Mouse (Mus musculus): ENCODE measurements around the gene B230118H07Rik. TPM values are rescaled to one million over a fixed set of nuclear protein-coding genes. Genes with fewer than 3 reads are reported as not detected.
"Not testable (repeated sequence)": the region's sequence is repeated elsewhere in the genome, so short reads cannot be mapped to it uniquely, and the experiment has no call there.

B230118H07Rik gene
- total RNA-seq, 2 experiments from 2014 or later = 52.8 to 55.1 TPM

DNA sequence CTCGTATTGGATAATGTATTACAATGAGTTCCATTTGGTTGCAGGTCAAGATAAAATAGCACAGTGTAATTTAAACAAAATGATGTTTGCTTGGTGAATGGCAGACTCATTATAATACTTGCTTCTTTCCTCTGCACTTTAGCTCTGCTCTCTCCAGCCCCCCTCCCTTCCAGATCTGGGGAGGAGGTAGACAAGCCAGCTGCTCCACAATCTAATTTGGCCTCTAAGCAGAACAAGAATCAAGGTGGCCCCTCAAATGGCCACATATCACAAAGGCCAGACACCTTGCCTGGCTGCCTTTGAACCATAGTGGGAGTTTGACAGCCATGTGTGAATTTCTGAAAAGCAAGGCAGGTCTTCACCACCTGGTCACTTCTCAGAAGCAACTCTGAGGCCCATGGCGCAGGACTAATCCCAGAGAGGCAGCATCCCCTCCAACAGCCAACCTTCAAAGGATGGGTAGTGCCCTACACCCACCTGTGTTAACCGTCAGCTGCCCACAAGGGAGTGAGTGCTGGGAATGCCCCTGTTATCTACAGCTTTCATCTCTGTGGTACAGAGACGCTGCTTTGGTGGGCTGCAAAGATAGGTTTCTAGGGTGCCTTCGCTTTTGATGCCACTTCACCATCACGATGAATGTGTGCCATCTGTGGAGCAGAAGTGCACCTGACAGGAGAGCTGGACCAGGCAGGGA is 98.2 kb downstream of the B230118H07Rik start:
- intact Hi-C loops (cut with DNase I; ENCODE audit: low total_unique reads) = loop anchor here (5.0 kb wide), 1 partner anchor 1121 kb away; no protein-coding TSS in a partner anchor

DNA sequence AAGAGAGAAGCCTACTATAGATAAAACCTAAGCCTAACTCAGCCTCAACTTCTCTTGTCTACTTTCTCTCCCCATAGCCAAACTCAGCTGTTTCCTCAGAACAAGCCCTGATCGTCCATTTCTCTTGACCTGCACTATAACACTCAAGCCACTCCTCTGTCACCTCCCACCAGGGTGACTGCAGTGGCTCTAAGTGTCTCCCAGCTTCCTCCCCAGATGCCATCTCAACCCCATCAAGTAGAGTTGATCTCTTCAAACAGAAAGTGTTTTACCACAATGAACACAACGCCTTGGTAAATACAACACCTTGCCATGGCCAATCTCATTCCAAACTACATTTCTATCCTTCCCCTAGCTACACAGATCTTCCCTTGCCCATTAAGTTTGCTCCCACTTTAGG is 99.2 kb downstream of the B230118H07Rik start:
- intact Hi-C loops (cut with DNase I; ENCODE audit: low total_unique reads) = loop anchor here (5.0 kb wide), 1 partner anchor 1122 kb away; no protein-coding TSS in a partner anchor

More for the DNA sequence above, 98.2 kb downstream of the B230118H07Rik start:
- no peak for DNase-seq

DNA sequence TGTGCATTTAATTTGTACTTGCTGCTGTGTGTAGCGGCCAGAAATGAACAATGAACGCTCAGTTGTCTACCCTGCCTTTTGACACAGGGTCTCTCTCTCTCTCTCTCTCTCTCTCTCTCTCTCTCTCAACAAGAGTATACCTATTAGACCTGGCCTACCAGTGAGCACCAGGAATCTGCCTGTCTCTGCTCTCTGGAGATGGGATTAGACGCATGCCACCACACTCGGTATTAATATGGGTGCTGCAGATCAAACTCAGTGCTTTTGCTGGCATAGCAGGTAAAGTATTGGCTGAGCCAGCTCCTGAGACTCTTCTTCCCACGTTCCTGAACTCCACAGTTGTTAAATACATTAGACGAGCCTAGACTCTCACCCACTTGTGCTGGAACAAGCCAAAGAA is 100.5 kb downstream of the B230118H07Rik start:
- intact Hi-C loops (cut with DNase I; ENCODE audit: low total_unique reads) = no loop called here
- DNase-seq = no peak

More for the DNA sequence above, 99.2 kb downstream of the B230118H07Rik start:
- no peak for DNase-seq

DNA sequence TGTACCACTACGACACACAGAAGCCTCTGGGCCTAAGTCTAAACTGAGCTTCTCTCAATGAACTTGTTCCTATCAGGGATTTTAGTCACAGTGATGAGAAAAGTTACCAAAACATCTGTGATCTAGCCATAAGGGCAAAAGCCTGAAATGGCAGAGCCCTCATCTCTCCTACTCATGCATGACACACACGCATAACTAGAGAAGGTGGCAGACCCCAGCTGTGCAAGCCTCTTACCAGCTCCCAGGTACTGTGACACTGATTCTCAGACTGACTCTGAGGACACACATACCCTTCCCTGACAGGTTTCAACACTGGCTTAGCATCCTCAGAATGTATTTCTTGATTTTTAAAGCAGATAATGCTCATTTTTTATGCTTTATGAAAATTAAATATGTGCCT is 103.7 kb downstream of the B230118H07Rik start:
- intact Hi-C loops (cut with DNase I; ENCODE audit: low total_unique reads) = no loop called here
- no peak for DNase-seq

DNA sequence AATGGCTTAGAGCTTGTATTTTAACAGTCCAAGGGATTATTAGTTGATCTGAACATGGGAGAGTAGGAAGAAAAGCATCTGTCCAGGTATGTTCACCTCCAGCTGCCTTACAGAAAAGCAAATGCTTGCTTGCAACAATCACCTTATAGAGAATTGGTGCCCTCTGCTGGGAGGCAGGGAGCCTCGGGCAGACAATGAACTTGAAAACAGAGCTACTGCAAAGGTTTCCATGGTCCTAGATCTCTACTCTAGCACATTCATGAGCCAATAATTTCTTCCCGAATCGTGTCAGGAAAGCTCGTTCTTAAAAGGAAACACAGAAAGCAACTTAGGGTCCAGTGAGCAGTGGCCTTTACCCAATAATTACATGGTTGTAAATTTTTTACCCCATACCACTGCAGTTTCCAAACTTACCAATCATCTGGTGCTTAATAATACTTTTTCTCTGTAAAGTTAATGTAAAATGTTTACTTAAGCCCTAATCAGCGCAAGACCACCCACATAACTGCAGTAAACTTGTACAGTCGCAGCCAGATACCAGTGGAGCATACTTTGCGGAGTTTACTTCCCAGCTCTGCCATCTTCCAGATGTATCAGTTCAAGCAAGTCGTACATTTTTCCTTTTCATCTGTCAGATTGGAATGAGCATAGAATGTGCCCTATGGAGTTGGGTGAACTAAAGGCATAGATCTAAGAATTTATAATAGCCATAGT is 105.5 kb downstream of the B230118H07Rik start:
- intact Hi-C loops (cut with DNase I; ENCODE audit: low total_unique reads) = no loop called here

DNA sequence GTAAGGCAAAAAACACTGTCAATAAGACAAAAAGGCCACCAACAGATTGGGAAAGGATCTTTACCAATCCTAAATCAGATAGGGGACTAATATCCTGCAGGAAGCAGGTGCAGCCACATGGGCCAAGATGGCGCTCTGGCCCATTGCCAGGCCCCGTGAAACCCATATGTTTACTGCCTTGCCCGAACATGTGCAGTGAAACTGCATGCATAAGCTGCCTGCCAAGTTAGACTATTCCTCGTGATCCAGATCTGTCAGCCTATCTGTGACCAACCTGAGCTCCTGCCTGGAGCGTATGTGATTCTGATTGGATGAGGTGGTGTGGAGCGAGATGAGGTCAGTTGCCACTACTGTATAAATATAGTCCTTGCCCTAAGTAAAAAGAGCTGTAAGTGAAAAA is 112.4 kb downstream of the B230118H07Rik start:
- intact Hi-C loops (cut with DNase I; ENCODE audit: low total_unique reads); DNase-seq: not testable (repeated sequence)

More for the DNA sequence above, 105.5 kb downstream of the B230118H07Rik start:
- no peak for DNase-seq

DNA sequence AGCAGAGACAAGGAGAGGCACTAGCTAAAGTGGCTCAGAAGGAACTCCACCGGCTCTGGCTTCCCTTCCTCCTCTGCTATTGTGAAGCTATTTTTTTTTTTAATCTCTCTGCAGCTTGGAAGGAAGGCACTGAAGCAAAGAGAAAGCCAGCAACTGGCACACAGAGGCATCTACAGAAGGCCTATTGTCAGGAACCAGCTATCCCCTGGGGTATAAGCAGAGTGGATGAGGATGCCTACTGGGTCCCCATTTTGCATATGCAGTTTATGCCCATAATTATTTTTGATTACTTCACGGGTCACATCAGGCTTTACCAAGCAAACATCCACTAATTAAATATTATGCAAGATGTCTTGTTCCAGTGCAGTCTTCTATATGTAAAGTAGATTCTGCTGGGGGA is 115.6 kb downstream of the B230118H07Rik start:
- intact Hi-C loops (cut with DNase I; ENCODE audit: low total_unique reads) = no loop called here
- no peak for DNase-seq

DNA sequence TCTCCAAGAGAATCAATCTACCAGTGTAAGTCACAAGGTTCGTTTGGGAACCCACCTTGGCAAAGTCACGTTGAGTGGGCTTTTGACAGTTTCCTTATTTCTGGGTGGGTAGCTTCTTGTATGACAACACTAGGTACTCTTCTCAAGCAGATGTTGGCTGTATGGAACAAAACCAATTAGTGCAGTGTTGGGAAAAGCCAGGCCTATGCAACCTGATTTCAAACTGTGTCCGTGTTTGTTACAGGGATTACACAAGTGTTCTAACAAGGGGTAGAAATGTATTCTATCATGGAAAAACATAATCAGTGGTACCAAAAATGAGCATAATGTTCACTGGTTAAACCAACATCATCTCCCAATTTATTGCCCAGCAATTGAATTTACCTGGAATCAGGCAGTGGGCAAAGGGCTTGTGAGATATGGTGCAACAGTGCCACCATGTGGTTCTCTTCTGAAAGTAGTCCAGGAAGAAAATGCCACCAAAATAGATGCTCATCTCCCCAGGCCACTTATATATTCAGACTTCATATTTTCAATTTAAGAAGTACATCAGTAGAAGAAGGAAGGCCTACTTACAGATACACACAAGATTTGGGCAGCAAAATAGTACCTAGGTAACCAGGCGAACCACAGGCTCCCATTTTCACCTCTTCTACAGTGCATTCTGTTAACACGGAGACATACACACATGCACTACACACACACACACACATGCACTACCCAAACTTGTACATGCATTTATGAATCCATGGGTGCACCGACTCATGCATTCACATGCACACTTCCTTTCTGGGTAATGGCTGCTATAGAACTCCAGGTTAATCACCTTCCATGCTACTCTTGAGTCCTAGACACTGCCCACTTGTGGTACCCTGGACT is 123.6 kb downstream of the B230118H07Rik start:
- intact Hi-C loops (cut with DNase I; ENCODE audit: low total_unique reads) = loop anchor here (10.0 kb wide), 1 partner anchor 129 kb away; no protein-coding TSS in a partner anchor
- no peak for DNase-seq

DNA sequence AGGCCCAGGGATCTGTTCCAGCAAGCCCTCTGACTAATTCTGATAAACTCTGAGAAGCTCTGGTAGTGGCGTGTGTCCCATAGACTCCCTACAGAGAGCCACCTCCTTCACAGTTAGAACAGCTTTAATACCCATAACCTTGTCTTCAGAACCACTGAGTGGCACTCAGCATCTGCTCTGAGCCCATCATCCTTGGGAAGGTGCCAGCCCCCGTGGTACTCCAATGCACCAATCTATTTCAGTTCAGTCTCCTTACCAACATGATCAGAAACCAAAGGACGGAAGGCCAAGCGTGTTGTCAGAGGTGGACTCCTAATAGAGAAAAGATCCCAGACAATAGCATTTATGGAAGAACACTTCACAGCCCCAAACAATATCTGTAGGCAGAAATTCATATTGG is 124.2 kb downstream of the B230118H07Rik start:
- intact Hi-C loops (cut with DNase I; ENCODE audit: low total_unique reads) = loop anchor here (10.0 kb wide), 1 partner anchor 130 kb away; no protein-coding TSS in a partner anchor
- no peak for DNase-seq

DNA sequence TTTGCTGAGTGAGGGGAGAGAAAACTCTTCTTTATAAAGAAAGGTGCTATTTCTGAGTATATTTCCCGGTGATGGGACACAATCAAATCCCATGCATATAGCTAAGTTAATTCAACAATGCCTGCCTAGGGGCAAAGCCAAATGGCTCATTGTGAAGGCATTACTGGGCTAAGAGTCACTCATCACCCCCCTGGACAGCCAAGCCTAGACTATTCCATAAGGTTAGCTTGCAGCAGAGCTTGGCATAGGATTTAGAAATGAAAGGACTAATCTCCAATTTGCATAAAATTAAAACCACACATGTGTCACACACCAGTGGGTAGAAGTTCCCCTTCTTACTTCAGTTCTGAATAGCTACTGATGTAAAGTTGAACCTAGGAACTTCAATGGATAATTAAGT is 128.8 kb downstream of the B230118H07Rik start:
- intact Hi-C loops (cut with DNase I; ENCODE audit: low total_unique reads) = loop anchor here (10.0 kb wide), 1 partner anchor 134 kb away; no protein-coding TSS in a partner anchor
- DNase-seq = no peak

DNA sequence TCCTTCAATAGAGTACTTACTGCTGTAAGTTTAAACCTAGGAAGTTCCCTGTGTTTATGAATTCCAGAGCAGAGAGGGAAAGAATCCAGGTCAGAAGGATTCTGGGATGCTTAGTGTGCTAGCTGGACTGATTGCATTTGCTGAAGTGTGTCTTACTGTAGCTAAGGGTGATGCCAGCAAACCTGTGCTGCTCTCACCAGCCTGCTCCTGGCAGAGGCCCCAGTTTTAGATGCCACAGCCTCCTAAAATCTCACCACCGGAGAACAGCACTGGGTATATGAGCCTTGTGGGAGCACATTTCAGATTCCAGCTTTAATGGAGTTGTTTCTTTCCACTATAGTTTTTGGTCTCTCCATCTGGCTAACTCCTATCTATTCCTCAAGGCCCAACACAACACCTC is 129.4 kb downstream of the B230118H07Rik start:
- DNase-seq = no peak
- intact Hi-C loops (cut with DNase I; ENCODE audit: low total_unique reads) = loop anchor here (10.0 kb wide), 1 partner anchor 135 kb away; no protein-coding TSS in a partner anchor

Other genes with a start within 250 kb of the B230118H07Rik start
- not detected for gene Rag2, start 24.8 kb downstream of the B230118H07Rik start, total RNA-seq (2021)
- gene Rag1, start within 50 bp of the B230118H07Rik start, total RNA-seq (2021) = under 1 TPM; 0.04 to 0.10 TPM
- gene Traf6, start 28.9 kb upstream of the B230118H07Rik start, total RNA-seq (2021) = 10 to 100 TPM in 1 of 2 experiments, 1 to 10 TPM in 1; 9.6 to 10.1 TPM
- gene Prr5l, start 233.5 kb upstream of the B230118H07Rik start, total RNA-seq (2021) = 1 to 10 TPM; 1.1 to 2.2 TPM
- gene Commd9, start 236.7 kb upstream of the B230118H07Rik start, total RNA-seq (2021) = 10 to 100 TPM; 28.6 to 29.4 TPM